Mouse (Mus musculus) urinary bladder, adult 18-20 months (tissue): ENCODE results near the gene Lmx1a.

Experiments
- DNase-seq, 2 experiments: peaks; one replicate each; pipeline ENCODE4 v3.0.0; 2022; ENCODE audit warnings: low spot score in 2 of 2, mixed read lengths in 2 of 2

Gene Lmx1a

GRCm38 (mm10) chr1:167694731-167695130 is 5.7 kb downstream of the Lmx1a start:
- no peak for DNase-seq

- no peak for DNase-seq
Observed at GRCm38 (mm10) chr1:167695910-167696459, 6.9 kb downstream of the Lmx1a start.

GRCm38 (mm10) chr1:167699706-167700105 is 10.7 kb downstream of the Lmx1a start:
- DNase-seq, result no peak

GRCm38 (mm10) chr1:167700221-167700620 is 11.2 kb downstream of the Lmx1a start:
- no peak for DNase-seq

GRCm38 (mm10) chr1:167705527-167705926 is 16.5 kb downstream of the Lmx1a start:
- no peak for DNase-seq

GRCm38 (mm10) chr1:167708761-167709160 is 19.7 kb downstream of the Lmx1a start:
- DNase-seq, result no peak

GRCm38 (mm10) chr1:167715730-167716341 is 26.8 kb downstream of the Lmx1a start:
- DNase-seq, result no peak

GRCm38 (mm10) chr1:167734471-167734870 is 45.4 kb downstream of the Lmx1a start:
- no peak for DNase-seq

GRCm38 (mm10) chr1:167736793-167737192 is 47.8 kb downstream of the Lmx1a start:
- DNase-seq, result no peak

- DNase-seq, result no peak
Observed at GRCm38 (mm10) chr1:167739286-167739685, 50.2 kb downstream of the Lmx1a start.

- no peak for DNase-seq
Observed at GRCm38 (mm10) chr1:167746676-167747075, 57.6 kb downstream of the Lmx1a start.

- no peak for DNase-seq
Observed at GRCm38 (mm10) chr1:167752661-167753060, 63.6 kb downstream of the Lmx1a start.

GRCm38 (mm10) chr1:167754085-167754484 is 65.0 kb downstream of the Lmx1a start:
- DNase-seq, result no peak

- DNase-seq, result no peak
Observed at GRCm38 (mm10) chr1:167754636-167755522, 65.8 kb downstream of the Lmx1a start.

- DNase-seq, result no peak
Observed at GRCm38 (mm10) chr1:167758208-167758607, 69.2 kb downstream of the Lmx1a start.

GRCm38 (mm10) chr1:167760307-167760706 is 71.3 kb downstream of the Lmx1a start:
- DNase-seq, result no peak

GRCm38 (mm10) chr1:167761785-167762223 is 72.8 kb downstream of the Lmx1a start:
- no peak for DNase-seq

GRCm38 (mm10) chr1:167766619-167767018 is 77.6 kb downstream of the Lmx1a start:
- DNase-seq, result no peak

GRCm38 (mm10) chr1:167770457-167770856 is 81.4 kb downstream of the Lmx1a start:
- DNase-seq, result no peak

- DNase-seq, result no peak
Observed at GRCm38 (mm10) chr1:167779766-167780488, 90.9 kb downstream of the Lmx1a start.

GRCm38 (mm10) chr1:167781787-167782484 is 92.9 kb downstream of the Lmx1a start:
- peak in 1 of 2 experiments; percentile 5 for DNase-seq
